ENCODE assay signal across 24 mouse cellular contexts in genomic region chr12:97947421-97947820, GRCm38 (mm10).
DNase-seq lines count a peak whose midpoint lies in the region; ATAC-seq and TF ChIP-seq lines count a peak whose summit lies in the region.
"Had no signal": no experiment of that assay in that cellular context is flagged by ENCODE, and none has a peak within 500 bp of the region (broad histone marks: within the 10 kb centered on the region; RNA-seq: fewer than 3 reads in every experiment).

No protein-coding gene starts in this region.

- TF ChIP-seq CTCF in kidney, postnatal 0 days (IDR thresholded peaks at IDR 0.05; ENCODE audit: low read depth) = no peak

- no peaks in the 10 kb centered on the region for H3K36me3 ChIP-seq in kidney, embryonic 14.5 days (ENCODE audit: control insufficient read depth, insufficient read depth, low read length)
- no peaks in the 10 kb centered on the region for H3K36me3 ChIP-seq in kidney, postnatal 0 days (ENCODE audit: insufficient read depth, low read length)
- H3K36me3 ChIP-seq in kidney, embryonic 16.5 days (ENCODE audit: insufficient read depth, low read length) = no peaks in the 10 kb centered on the region
- H3K36me3 ChIP-seq: embryonic facial prominence, embryonic 10.5 days; embryonic facial prominence, embryonic 12.5 days; forebrain, embryonic 15.5 days; G1E had no signal

- H3K4me1 ChIP-seq in kidney, embryonic 14.5 days (ENCODE audit: control insufficient read depth, insufficient read depth, low read length) = no peaks in the 10 kb centered on the region
- no peaks in the 10 kb centered on the region for H3K4me1 ChIP-seq in kidney, postnatal 0 days (replicated peaks; ENCODE audit: insufficient read depth, low read length)
- H3K4me1 ChIP-seq in kidney, embryonic 16.5 days (ENCODE audit: insufficient read depth, low read length) = no peaks in the 10 kb centered on the region
- H3K4me1 ChIP-seq: embryonic facial prominence, embryonic 10.5 days; embryonic facial prominence, embryonic 12.5 days; forebrain, embryonic 13.5 days; forebrain, embryonic 15.5 days had no signal

- no peak overlapping the region for H3K9ac ChIP-seq in kidney, embryonic 14.5 days (ENCODE audit: low read depth, low read length)
- no peak overlapping the region for H3K9ac ChIP-seq in kidney, postnatal 0 days (ENCODE audit: low read depth, low read length)
- no peak overlapping the region for H3K9ac ChIP-seq in kidney, embryonic 16.5 days (replicated peaks; ENCODE audit: low read length)
- H3K9ac ChIP-seq: embryonic facial prominence, embryonic 12.5 days; forebrain, embryonic 13.5 days; forebrain, embryonic 15.5 days had no signal

- no peak for DNase-seq in frontal cortex, postnatal 14 days (ENCODE audit: low spot score in 2 of 2)
- DNase-seq in kidney, adult 18-20 months = no peak
- peak; percentile 55 for DNase-seq in kidney, postnatal 0 days (ENCODE audit: low spot score)
- peak; percentile 6 for DNase-seq in right cerebral cortex, postnatal 25 days
- DNase-seq in right cerebral cortex, postnatal 4 days = no peak
- DNase-seq: adrenal gland, postnatal 10 days; adrenal gland, postnatal 25 days; B cell, adult 2 months; cerebellum, adult 11-12 months; cerebellum, adult 2 months; cerebellum, adult 9-10 months; cerebellum, postnatal 10 days; cerebellum, postnatal 25 days had no signal

- ATAC-seq in frontal cortex, adult (ENCODE audit: low TSS enrichment) = peak; percentile 27
- ATAC-seq in kidney, embryonic 14.5 days (ENCODE audit: low FRiP score, low TSS enrichment) = 0 out of 2 replicates have a peak, but pooled peaks have one; percentile 43
- ATAC-seq in kidney, postnatal 0 days (replicated peaks; ENCODE audit: low FRiP score, low read depth) = no peak
- no peak for ATAC-seq in kidney, embryonic 16.5 days (ENCODE audit: low FRiP score, low TSS enrichment)
- ATAC-seq: activated CD4-positive, CD25-positive, alpha-beta regulatory T cell, adult 4 months; CD4-positive, CD25-positive, alpha-beta regulatory T cell, adult 4 months; forebrain, embryonic 13.5 days; forebrain, embryonic 15.5 days; Patski had no signal

- H3K9me3 ChIP-seq in kidney, embryonic 14.5 days (ENCODE audit: control insufficient read depth, low read length) = no peaks in the 10 kb centered on the region
- no peaks in the 10 kb centered on the region for H3K9me3 ChIP-seq in kidney, postnatal 0 days (replicated peaks; ENCODE audit: low read length)
- H3K9me3 ChIP-seq in kidney, embryonic 16.5 days (ENCODE audit: low read length) = no peaks in the 10 kb centered on the region
- H3K9me3 ChIP-seq: embryonic facial prominence, embryonic 10.5 days; embryonic facial prominence, embryonic 12.5 days; forebrain, embryonic 13.5 days; forebrain, embryonic 15.5 days had no signal

- no peak overlapping the region for H3K4me3 ChIP-seq in kidney, embryonic 14.5 days (ENCODE audit: low read length)
- no peak overlapping the region for H3K4me3 ChIP-seq in kidney, postnatal 0 days (replicated peaks; ENCODE audit: low read depth, low read length)
- H3K4me3 ChIP-seq in kidney, embryonic 16.5 days (ENCODE audit: low read length) = no peak overlapping the region
- H3K4me3 ChIP-seq: embryonic facial prominence, embryonic 10.5 days; embryonic facial prominence, embryonic 12.5 days; forebrain, embryonic 13.5 days; forebrain, embryonic 15.5 days had no signal

- WGBS in kidney, embryonic 14.5 days = 27% methylated on average over 8 of the region's 8 CpGs
- WGBS in kidney, postnatal 0 days = 29% methylated on average over 8 of the region's 8 CpGs
- WGBS in kidney, embryonic 16.5 days = 30% methylated on average over 8 of the region's 8 CpGs

- H3K27me3 ChIP-seq in kidney, embryonic 14.5 days (ENCODE audit: control insufficient read depth, insufficient read depth, low read length) = no peaks in the 10 kb centered on the region
- H3K27me3 ChIP-seq in kidney, postnatal 0 days (ENCODE audit: insufficient read depth, low read length) = no peaks in the 10 kb centered on the region
- no peaks in the 10 kb centered on the region for H3K27me3 ChIP-seq in kidney, embryonic 16.5 days (ENCODE audit: insufficient read depth, low read length)
- H3K27me3 ChIP-seq: embryonic facial prominence, embryonic 12.5 days; forebrain, embryonic 13.5 days; forebrain, embryonic 15.5 days had no signal

- no peak overlapping the region for H3K4me2 ChIP-seq in kidney, embryonic 14.5 days (replicated peaks; ENCODE audit: low read depth, low read length)
- H3K4me2 ChIP-seq in kidney, postnatal 0 days (ENCODE audit: low read length) = no peak overlapping the region
- H3K4me2 ChIP-seq in kidney, embryonic 16.5 days (replicated peaks; ENCODE audit: low read depth, low read length) = no peak overlapping the region
- H3K4me2 ChIP-seq: embryonic facial prominence, embryonic 12.5 days; forebrain, embryonic 13.5 days; forebrain, embryonic 15.5 days had no signal

- H3K27ac ChIP-seq in kidney, embryonic 14.5 days (ENCODE audit: low read depth, low read length) = no peak overlapping the region
- H3K27ac ChIP-seq in kidney, postnatal 0 days = no peak overlapping the region
- no peak overlapping the region for H3K27ac ChIP-seq in kidney, embryonic 16.5 days (ENCODE audit: low read length)
- H3K27ac ChIP-seq: embryonic facial prominence, embryonic 10.5 days; embryonic facial prominence, embryonic 12.5 days; forebrain, embryonic 13.5 days; forebrain, embryonic 15.5 days had no signal

Comparison
In these comparisons a context has a peak if more than half of its experiments do, and no peak if none do; other contexts are left out.
1. ATAC-seq: peak in frontal cortex, adult (single experiment) and kidney, embryonic 14.5 days (single experiment); none in kidney, postnatal 0 days (single experiment) and kidney, embryonic 16.5 days (single experiment).
2. DNase-seq: peak in kidney, postnatal 0 days (single experiment) and right cerebral cortex, postnatal 25 days (single experiment); none in frontal cortex, postnatal 14 days (0 of 2), kidney, adult 18-20 months (single experiment) and right cerebral cortex, postnatal 4 days (single experiment).